Mouse (Mus musculus): ENCODE data around the gene Serf1.
"Not testable (repeated sequence)": the region's sequence is repeated elsewhere in the genome, so short reads cannot be mapped to it uniquely, and the experiment has no call there.

Gene Serf1

DNA sequence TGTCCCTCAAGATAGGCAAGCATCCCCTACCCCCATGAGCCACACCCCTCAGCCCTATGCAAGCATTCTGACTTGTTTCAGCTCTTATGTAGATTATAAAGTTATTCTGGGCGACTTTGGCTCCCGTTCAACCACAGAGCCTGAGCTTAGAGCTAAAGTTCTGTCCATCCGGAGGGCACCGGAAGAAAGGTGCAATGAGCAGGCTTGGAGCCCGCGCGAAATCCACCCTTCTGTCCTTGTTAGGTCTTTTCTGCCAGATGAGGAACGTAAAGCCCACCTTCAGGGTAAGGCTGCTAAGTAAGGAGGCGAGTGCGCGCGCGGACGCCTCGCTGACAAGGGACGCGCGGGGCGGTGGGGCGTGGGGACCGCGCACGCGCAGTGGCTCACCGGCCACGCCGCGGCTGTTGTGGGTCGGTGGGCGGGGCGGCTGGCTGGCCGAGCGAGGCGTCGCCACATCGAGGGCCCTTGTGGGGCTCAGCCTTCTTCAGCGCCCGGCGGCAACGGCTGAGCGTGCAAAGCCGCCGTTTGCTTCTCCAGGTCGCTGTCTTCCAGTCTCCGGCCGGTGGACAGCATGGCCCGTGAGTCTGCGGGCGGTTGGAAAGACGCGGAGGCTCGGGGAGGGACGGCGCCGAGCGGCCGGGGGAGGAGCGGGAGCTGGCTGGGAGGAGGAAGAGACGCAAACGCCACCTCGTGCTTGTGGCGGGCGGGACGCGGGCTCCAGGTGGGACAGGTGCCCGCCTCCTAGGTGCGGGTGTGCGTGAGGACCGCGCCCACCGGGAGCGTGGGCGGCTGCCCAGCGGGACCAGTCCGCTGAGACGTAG is at the start of gene Serf1:
Gene Serf1 (plus strand): TSS at position 361 of the 821 bp plus-strand sequence.
- DNase-seq: peak; percentile 77

DNA sequence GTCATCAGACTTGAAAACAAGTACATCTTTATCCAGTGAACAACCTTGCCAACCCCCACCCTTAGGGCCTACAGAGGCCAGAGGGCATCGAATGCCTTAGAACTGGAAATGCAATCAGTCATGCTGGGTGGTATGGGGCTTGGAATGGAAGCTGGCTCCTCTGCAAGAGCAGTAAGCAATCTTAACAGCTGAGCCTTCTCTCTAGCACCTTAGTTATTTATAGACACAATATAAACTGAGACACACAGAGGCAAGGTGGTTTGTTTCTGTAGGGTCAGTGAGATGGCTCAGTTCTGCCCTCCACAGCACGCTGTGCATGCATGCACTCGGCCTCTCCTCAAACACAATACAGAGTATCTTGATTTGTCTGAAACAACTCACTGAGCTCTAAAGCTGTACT is 43.9 kb upstream of the Serf1 start:
- DNase-seq: no peak

DNA sequence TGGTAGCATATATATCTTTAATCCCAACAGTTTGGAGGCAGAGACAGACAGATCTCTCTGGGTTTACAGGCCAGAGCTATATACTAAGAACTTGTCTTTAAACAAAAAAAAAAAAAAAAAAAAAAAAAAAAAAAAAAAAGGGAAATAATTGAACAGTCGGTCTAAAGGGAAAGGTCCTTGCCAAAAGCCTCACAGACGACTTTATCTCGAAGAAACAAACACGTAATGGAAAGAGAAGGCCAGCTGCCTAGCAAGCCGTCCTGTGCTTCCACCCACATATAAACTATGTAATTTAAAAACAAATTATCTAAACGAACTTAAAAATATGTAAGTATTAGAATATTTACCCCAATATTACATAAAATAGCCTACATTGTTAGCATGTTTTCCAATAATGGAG is 40.0 kb upstream of the Serf1 start:
- no peak for DNase-seq

DNA sequence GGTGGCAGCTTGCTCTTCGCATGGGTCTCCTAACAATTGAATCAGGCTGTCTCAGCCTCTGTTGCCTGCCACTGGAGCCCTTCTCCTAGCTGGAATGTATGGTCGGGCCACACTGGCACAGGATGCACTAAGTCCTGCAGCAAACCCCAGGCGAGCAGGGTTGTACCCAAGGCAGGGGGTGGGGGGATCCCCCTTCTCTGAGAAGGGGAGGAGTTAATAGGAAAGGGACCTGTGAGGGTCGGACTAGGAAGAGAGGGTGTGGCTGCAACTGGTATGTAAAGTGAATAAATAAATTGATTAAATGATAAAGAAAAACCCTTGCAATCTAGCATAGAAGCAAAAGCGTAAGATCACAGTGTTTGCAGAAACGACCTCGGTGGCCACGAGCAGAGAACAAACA is 36.3 kb upstream of the Serf1 start:
- no peak for DNase-seq

DNA sequence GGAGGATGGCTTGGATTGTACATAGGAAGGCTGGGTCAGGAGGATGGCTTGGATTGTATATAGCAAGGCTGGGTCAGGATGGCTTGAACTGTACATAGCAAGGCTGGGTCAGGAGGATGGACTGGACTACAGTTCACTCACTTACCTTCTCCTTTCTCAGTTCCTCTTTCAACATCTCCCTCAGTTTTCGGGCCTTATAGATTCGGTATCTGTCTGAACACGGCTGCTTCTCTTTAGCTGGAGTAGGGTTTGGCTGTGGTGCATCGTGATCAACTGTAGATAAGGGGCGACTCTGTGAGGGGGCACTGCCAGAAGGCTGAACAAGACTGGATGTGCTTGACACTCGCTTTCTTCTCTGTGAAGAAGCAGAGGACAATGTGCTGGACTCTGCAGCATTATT is 9.0 kb upstream of the Serf1 start:
- no peak for DNase-seq

DNA sequence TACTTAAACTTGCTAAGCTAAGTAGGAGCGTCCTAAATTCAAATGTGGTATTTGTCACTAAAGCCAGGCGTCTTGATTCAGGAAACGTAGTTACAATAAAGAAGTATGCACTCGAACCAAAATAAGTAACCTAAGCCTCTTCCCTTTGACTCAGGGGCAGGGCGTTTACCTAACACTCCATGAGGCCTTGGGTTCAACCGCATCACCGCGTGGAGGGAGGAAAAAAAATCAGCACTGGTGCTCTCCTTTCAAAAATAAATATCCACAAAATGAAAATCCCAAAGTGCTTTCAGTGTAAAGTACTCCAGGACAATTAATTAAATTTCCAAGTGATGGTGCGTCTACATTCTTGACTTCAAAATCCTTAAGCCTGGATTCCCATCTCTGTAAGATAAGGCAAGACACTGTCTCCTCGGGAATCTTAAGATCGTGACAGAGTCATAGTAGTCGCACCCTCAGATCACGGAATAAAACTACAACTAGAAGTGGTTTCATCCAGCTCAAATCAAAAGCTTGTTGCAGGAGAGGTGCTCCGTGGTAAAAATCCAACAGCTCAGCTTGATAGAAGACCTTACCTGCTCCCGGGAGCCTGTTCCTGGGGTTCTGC is 4.7 kb upstream of the Serf1 start:
- no peak for DNase-seq

DNA sequence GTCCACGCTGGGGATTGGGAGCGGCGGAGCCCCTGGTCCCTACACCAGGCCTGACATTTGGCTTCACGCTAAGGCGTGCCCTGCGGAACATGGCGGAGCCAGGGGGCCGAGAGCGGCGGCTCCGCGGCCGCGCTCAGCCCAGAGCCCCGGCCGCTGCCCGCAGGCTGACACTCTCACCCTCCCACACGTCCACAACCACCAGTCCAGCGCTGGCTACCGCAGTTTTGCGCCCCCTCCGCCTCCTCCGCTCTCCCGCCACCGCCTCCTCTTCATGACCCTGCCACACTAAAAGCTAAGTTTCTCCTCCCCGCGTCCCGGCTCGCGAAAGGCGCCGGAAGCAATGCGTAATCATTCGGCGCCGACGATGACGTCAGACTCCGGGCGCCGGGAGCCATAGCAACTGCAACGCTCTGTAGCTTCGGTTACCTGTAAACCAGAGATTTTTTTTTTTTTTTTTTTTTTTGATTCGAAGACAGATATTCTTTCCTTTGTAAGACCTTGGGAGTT is 4.0 kb upstream of the Serf1 start, which contains the start of gene Bdp1:
Gene Bdp1 (minus strand): TSS at position 323 of the 507 bp plus-strand sequence.
- DNase-seq: peak; percentile 92

DNA sequence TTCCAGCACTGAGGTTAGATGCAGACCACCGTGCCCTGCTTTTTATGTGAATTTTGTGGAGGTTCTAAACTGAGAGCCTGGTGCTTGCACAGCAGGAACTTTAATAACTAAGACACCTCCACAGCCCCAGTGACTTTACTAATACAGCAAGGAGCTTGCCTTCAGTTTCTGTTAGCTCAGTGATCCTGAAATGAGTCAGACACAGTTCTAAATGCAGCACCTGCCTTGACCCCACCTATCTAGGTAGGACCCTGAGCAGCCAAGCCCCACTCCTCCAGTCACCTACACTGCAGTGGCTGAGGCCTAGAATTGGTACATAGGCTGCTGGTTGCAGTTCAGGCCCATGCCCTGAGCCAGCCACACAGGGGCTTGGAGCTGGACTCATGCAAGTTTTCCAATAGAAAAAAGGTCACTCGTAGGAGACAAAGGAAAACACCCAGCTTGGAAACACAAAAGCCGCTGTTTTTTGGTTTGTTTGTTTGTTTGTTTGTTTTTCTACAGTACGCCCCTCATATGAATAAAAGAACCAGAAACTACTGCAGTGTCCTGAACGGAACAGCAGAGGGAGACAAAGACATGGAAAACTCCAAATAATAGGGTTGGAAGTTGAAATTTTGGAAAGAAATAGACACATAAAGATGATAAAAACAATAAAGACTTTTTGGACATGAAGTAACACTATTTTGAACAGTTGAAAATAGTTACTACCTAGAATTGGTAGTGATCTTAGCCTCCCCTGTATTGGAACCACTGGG is 4.6 kb downstream of the Serf1 start:
- no peak for DNase-seq

DNA sequence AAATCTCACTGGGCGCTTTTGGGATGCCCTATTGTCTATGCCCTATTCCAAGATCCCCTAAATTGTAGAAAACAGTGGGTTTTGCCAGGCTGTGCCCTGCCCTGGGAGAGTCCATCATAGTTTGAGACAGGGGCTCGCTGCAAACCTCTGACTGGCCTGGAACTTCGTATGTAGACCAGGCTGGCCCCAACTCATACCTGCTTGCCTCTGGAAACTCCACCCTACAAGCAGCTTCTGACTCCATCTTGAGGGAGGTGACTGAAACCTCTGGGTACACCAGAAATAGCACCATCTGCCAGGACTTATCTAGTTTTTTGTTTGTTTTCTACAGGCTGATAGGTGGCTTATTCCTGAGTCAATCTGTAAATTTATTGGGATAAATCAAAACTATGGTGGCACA is 16.2 kb downstream of the Serf1 start:
- no peak for DNase-seq

DNA sequence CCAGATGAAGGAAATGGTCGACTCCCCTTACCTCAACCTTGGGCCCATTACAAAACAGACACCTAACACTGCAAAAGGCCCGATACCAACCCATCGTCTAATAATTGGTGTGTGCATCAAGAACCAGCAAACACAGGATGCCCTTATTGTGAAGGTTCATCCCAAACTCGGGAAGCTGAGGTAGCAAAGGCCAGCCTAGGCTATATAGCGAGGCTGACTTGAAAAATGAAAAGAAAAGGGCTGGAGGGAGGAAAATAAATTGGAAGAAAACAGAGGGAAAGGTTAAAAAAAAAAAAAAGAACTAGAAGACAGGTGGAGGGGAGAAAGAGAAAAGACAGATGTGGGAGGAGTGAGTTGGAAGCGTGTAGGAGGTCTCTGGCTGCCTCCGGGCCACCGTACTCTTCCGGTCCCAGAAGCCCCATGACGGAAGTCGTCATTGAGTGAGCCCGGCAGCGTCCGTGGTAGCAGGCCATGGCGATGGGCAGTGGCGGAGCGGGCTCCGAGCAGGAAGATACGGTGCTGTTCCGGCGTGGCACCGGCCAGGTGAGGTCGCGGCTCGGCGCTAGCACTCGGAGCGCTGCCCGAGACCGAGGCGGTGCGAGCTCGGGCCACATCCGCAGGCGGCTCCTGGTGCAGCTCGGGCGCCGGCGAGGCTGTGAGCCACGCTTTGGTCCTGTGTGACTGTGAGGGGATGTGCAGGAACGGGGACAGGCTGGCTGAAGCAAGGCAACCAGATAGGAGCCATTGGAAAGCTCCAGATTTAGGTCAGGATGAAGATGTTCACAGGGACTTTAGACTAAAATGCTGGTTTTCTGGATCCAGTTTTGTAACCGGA is 16.8 kb downstream of the Serf1 start, which contains the start of gene Smn1:
Gene Smn1 (plus strand): TSS at position 430 of the 835 bp plus-strand sequence.
- peak; percentile 92 for DNase-seq

DNA sequence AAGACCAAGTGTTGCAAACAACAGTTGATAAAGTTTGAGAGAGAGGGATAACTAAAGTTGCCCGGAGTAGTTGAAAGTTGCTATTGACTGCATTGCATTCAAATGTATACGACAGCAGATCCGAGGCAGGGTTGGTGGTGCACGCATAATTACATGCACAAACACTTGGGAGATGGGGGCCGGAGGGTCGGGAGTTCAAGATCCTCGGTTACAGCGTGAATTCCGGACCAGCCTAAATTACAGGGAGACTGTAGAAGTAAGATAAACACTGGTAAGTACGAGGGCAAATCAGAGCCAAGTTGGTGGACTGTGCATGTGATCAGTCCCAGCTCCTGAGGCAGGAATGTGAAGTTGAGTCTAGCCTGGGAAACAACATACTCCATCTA is 17.4 kb downstream of the Serf1 start:
- DNase-seq: no peak

DNA sequence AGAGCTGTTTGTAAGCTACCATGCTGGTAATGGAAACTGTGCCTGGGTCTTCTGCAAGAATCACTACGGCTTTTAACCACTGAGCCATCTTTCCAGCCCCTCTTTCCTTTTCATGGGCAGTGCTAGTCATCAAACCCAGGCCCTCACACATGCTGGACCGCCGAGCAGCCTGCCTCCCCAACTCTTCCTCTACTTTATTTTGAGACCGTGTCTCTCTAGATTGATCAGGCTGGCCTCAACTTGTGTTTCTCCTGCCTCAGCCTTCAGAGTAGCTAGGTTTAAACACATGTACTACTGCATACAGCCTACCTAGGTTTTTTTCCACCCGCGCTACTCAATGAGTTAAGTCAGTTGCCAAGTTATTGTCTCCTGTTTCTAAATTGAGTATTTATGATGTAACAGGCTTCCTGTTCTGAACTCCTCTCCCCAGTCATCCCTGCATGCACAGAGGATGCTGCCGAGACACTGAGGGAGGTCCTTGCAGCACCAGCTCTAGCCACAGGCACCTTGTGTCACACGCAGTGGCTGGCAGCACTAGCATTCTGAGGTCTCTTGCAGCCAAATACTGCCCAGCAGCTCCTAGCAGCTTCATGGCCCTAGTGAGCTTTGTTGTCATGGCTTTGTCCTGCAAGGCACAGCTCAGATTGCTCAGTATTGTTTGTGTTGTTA is 34.0 kb downstream of the Serf1 start:
- no peak for DNase-seq

DNA sequence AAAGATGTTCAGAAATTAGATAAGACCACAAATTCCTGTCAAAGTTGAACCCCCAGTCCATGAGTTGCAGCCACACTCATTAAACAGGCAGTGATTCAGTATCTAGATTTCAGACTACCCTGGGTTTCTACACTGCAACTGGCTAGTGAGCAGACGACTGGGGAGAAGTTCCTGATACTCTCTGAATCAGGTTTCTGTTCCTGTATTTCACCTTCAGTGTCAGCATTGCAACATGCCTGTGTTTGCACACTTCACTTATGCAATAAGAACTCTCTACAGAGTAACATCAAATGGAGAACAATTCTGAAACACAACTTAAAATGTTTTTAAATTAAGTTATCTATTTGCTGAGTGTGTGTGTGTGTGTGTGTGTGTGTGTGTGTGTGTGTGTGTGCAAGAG is 44.8 kb downstream of the Serf1 start:
- DNase-seq: no peak

DNA sequence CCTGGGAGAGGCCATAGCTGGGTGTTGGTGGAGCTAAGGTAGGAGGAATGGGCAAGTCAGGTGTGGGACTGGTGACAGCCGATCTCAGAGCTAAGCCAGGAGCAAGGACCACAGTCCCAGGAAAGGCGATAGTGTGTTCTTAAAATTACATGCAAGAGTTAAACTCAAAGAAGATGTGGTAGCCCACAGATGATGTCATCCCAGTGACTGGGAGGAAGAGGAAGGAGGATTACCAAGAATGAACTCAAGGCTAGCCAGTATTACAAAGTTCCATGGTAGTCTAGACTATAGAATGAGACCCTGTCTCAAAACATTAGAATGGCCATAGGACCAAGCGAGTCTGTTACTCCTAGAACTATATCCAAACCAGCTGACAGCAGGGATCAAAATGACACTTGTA is 48.8 kb downstream of the Serf1 start:
- no peak for DNase-seq

DNA sequence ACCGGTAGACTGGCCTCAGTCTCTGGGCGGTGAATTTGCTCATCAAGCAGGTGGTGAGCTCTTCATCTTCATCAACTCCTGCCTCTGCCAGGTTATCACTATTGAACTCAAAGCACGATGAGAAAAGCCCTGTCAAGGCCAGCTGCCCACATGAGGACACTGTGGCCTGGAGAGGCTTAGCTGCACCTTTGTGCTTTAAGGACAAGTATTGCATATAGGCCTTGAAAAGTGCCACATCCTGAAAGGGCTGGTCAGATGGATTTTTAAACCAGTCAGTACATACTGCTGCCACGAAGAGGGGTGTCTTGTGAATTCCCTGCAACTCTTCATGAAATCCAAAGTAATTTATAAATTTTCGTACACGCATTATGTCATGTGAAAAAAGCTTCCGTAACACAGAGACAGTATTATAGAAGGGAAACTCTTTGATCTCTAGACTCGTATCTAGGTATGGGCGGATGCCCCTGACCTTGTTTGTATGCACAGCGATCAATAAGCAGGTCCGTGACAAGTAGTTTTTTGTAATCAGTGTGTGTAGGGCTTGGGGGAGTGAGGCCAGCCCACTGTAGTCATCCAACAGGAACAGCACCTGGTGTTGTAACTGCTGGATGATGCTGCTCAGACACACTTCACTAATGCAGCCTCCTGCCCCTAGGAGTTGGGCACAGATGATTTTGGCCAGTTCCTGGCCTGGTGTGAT is 53.5 kb downstream of the Serf1 start:
- not testable (repeated sequence) for DNase-seq

DNA sequence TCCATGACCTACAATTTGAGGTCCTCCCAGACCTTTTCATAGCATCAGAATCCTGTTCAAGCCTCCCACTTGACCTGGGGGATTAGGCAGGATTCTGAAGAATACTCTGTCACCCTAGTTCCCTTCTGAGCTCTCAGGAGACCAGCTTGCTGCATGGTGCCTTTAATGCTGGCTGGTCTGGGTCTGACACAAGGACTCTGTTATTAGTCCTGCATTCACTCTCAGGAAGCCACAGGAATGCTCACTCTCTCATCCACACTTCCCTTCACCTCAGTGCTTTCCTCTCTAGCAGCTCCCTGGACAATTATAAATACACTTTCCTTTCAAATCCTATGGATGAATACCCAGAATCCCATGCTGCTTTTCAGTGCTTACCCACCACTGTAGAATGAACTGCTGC is 54.7 kb downstream of the Serf1 start:
- DNase-seq: not testable (repeated sequence)
